Mouse (Mus musculus) bone marrow, adult 2 months (tissue): ENCODE data around the gene Rnf34. TPM values are rescaled to one million over a fixed set of nuclear protein-coding genes. Genes with fewer than 3 reads are reported as not detected.

ENCODE experiments used
- H3K27ac ChIP-seq: fragments of 200-500 bp; 2 replicates; pipeline ENCODE4 v1.5.1; 2012; ENCODE audit warnings: low read depth, mild to moderate bottlenecking, control low read depth, inconsistent platforms, low read length; ENCODE audit not compliant: control insufficient read depth, poor library complexity, insufficient read depth
- H3K4me1 ChIP-seq: fragments of 200-500 bp; 2 replicates; pipeline ENCODE4 v1.6.1; 2011; ENCODE audit warnings: low read length; ENCODE audit not compliant: control insufficient read depth, insufficient read depth
- H3K4me3 ChIP-seq: fragments of 200-500 bp; replicated peaks from 2 replicates; pipeline ENCODE3; 2011; ENCODE audit warnings: mild to moderate bottlenecking, low read depth, low read length, control low read depth; ENCODE audit not compliant: control insufficient read depth
- CTCF ChIP-seq: fragments of 200-500 bp; IDR thresholded peaks from 2 replicates; pipeline ENCODE4 v1.5.1; 2011; ENCODE audit warnings: low read length, control low read depth; ENCODE audit not compliant: control insufficient read depth, insufficient read depth
- POLR2A ChIP-seq: fragments of 200-500 bp; IDR thresholded peaks from 2 replicates; pipeline ENCODE4 v1.6.1; 2011; ENCODE audit warnings: low read depth, mild to moderate bottlenecking, control low read depth, low read length, borderline replicate concordance; ENCODE audit not compliant: control insufficient read depth
- WGBS: fragments of 180-500 bp; shearing (Covaris S2); methylation state at CpG from one replicate; pipeline ENCODE4 v1.1.7; 2018; 5-methylcytosine and 5-hydroxymethylcytosine counted together
- polyA plus RNA-seq: library from polyadenylated mRNA; stranded (reverse); fragments of >200 nt; gene quantifications from 2 replicates; pipeline ENCODE4 v1.2.4, GENCODE M21; 2011; ENCODE audit warnings: low replicate concordance; ENCODE audit not compliant: missing spikeins, insufficient read depth, insufficient read length

The Rnf34 gene
- polyA plus RNA-seq, 1 experiment = 11.1 TPM

GRCm38 (mm10) chr5:122880241-122880980 is 30.6 kb downstream of the Rnf34 start:
- no peak overlapping the region for H3K4me3 ChIP-seq
- H3K4me1 ChIP-seq = no peaks in the 10 kb centered on the region; the same call in 1 of the 2 replicates
- H3K27ac ChIP-seq = no peak overlapping the region
- whole genome bisulfite sequencing = 96% methylated on average over 37 of the region's 37 CpGs
- TF ChIP-seq POLR2A (no peak), CTCF (no peak; the same call in 1 of the 2 replicates)

GRCm38 (mm10) chr5:122881313-122881712 is 31.5 kb downstream of the Rnf34 start:
- Histone ChIP-seq H3K4me3 (no peak overlapping the region), H3K4me1 (peaks cover 8% of the 10 kb centered on the region; the same call in 1 of the 2 replicates), H3K27ac (no peak overlapping the region)
- WGBS = 56% methylated on average over 5 of the region's 5 CpGs
- no peak for TF ChIP-seq POLR2A
- TF ChIP-seq CTCF = peak; percentile 73

- H3K27ac ChIP-seq = no peak overlapping the region
- peaks cover 8% of the 10 kb centered on the region; the same call in 1 of the 2 replicates for H3K4me1 ChIP-seq
- H3K4me3 ChIP-seq = no peak overlapping the region
- no peak for TF ChIP-seq CTCF
- TF ChIP-seq POLR2A = no peak
- WGBS = 87% methylated on average over 18 of the region's 18 CpGs
These were observed 32.6 kb downstream of the Rnf34 start for GRCm38 (mm10) chr5:122882256-122883050.

GRCm38 (mm10) chr5:122883237-122883636 is 33.4 kb downstream of the Rnf34 start:
- peaks cover 8% of the 10 kb centered on the region; the same call in 1 of the 2 replicates for H3K4me1 ChIP-seq

GRCm38 (mm10) chr5:122883652-122884235 is 33.9 kb downstream of the Rnf34 start:
- Histone ChIP-seq H3K4me1 (peaks cover 8% of the 10 kb centered on the region; the same call in 1 of the 2 replicates), H3K27ac (no peak overlapping the region), H3K4me3 (no peak overlapping the region)
- TF ChIP-seq CTCF = no peak
- 32% methylated on average over 2 of the region's 2 CpGs for WGBS

More at GRCm38 (mm10) chr5:122883237-122883636, 33.4 kb downstream of the Rnf34 start:
- 73% methylated on average over 9 of the region's 9 CpGs for WGBS
- Histone ChIP-seq H3K4me3 (no peak overlapping the region), H3K27ac (no peak overlapping the region)
- TF ChIP-seq CTCF = no peak
- TF ChIP-seq POLR2A = no peak

GRCm38 (mm10) chr5:122884594-122885348 is 34.9 kb downstream of the Rnf34 start:
- H3K27ac ChIP-seq = no peak overlapping the region
- H3K4me1 ChIP-seq = peaks cover 8% of the 10 kb centered on the region; the same call in 1 of the 2 replicates
- no peak overlapping the region for H3K4me3 ChIP-seq
- TF ChIP-seq CTCF (no peak), POLR2A (no peak)
- WGBS = 53% methylated on average over 7 of the region's 7 CpGs

GRCm38 (mm10) chr5:122887033-122887432 is 37.2 kb downstream of the Rnf34 start:
- WGBS = 86% methylated on average over 9 of the region's 9 CpGs
- Histone ChIP-seq H3K4me3 (no peak overlapping the region), H3K4me1 (peaks cover 8% of the 10 kb centered on the region; the same call in 1 of the 2 replicates), H3K27ac (no peak overlapping the region)
- TF ChIP-seq CTCF (no peak), POLR2A (no peak)
